26 mouse cellular contexts compared by ENCODE assay signal in the genomic region with DNA sequence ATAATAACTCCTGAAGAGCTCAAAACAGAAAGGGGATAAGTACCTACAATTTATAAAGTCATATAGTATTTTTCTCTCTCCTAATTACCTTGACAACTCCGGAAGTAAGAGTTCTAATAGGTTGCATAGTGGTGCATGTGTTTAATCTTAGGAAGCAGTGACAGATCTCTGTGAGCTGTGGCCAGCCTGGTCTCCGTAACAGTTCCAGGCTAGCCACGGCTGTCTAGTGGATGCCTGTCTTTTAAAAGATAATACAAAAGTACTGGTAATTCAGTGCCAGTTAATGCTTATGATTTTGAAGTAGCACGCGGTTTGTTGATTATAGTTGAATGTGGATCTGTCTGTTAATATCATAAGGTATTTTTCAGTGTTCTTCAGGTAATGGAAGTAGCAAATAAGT.
DNase-seq lines count a peak whose midpoint lies in the region; ATAC-seq and TF ChIP-seq lines count a peak whose summit lies in the region.
"Had no signal": no experiment of that assay in that cellular context is flagged by ENCODE, and none has a peak within 500 bp of the region (broad histone marks: within the 10 kb centered on the region; RNA-seq: fewer than 3 reads in every experiment).

No protein-coding gene starts in this region.

- ATAC-seq in liver, embryonic 11.5 days (replicated peaks; ENCODE audit: low FRiP score) = peak; percentile 61; the same call in 1 of the 2 replicates
- ATAC-seq in liver, postnatal 0 days = no peak
- no peak for ATAC-seq in liver, embryonic 14.5 days (ENCODE audit: insufficient read depth)
- ATAC-seq: CD4-positive, CD25-positive, alpha-beta regulatory T cell, adult 4 months; forebrain, embryonic 15.5 days; forebrain, postnatal 0 days had no signal

- WGBS in liver, embryonic 11.5 days = 79% methylated on average over 5 of the region's 5 CpGs
- 81% methylated on average over 5 of the region's 5 CpGs for WGBS in liver, postnatal 0 days (ENCODE audit: insufficient replicate concordance)
- WGBS in liver, embryonic 14.5 days (ENCODE audit: insufficient replicate concordance) = 52% methylated on average over 5 of the region's 5 CpGs

- H3K36me3 ChIP-seq in liver, embryonic 11.5 days (ENCODE audit: control insufficient read depth, insufficient read depth, low read length) = peaks cover 11% of the 10 kb centered on the region; the same call in 1 of the 2 replicates
- peaks cover 33% of the 10 kb centered on the region for H3K36me3 ChIP-seq in liver, postnatal 0 days (replicated peaks; ENCODE audit: insufficient read depth, low read length)
- peaks cover 8 to 31% of the 10 kb centered on the region in 2 experiments for H3K36me3 ChIP-seq in MEL (ENCODE audit: control insufficient read depth in 1 of 2, insufficient read depth in 2 of 2, low read length in 2 of 2)
- H3K36me3 ChIP-seq in liver, embryonic 14.5 days (replicated peaks; ENCODE audit: control insufficient read depth, insufficient read depth, low read depth) = peaks cover 5% of the 10 kb centered on the region

- DNase-seq in liver, embryonic 11.5 days (ENCODE audit: low spot score) = no peak
- DNase-seq in liver, postnatal 0 days = no peak
- peak; percentile 48 for DNase-seq in MEL (ENCODE audit: low read depth, low spot score)
- peak in 2 of 3 experiments; percentile 24 to 36 for DNase-seq in liver, embryonic 14.5 days (ENCODE audit: low read depth in 3 of 3, low spot score in 3 of 3)
- no peak for DNase-seq in cerebellum, postnatal 25 days
- no peak for DNase-seq in cerebellum, adult 18-20 months
- DNase-seq: adrenal gland, adult 2 months; adrenal gland, postnatal 10 days; adrenal gland, postnatal 25 days; B cell, adult 2 months; cerebellum, adult 11 months; cerebellum, adult 2 months; cerebellum, adult 9-10 months; cerebellum, postnatal 10 days; cerebellum, postnatal 36 days; embryo, embryonic 11 days; forebrain, postnatal 0 days had no signal

- no peak for TF ChIP-seq CTCF in liver, postnatal 0 days (IDR thresholded peaks at IDR 0.05; ENCODE audit: low read depth)
- TF ChIP-seq CTCF in MEL (IDR thresholded peaks at IDR 0.05 in 2 of 3, conservative IDR thresholded peaks at IDR 0.05 in 1 of 3; ENCODE audit: control insufficient read depth in 1 of 3, insufficient read depth in 1 of 3, low read depth in 2 of 3, low read length in 3 of 3, poor library complexity in 1 of 3, severe bottlenecking in 1 of 3) = no peak
- no peak for TF ChIP-seq CTCF in liver, embryonic 14.5 days (IDR thresholded peaks at IDR 0.05; ENCODE audit: low read depth)

- H3K9ac ChIP-seq in liver, embryonic 11.5 days (ENCODE audit: low read depth, low read length) = no peak overlapping the region
- H3K9ac ChIP-seq in liver, postnatal 0 days (replicated peaks) = no peak overlapping the region
- H3K9ac ChIP-seq in MEL (ENCODE audit: control insufficient read depth, low read depth, low read length, poor library complexity, severe bottlenecking) = no peak overlapping the region
- no peak overlapping the region for H3K9ac ChIP-seq in liver, embryonic 14.5 days (replicated peaks)
- H3K9ac ChIP-seq: embryonic facial prominence, embryonic 13.5 days; embryonic facial prominence, embryonic 15.5 days; forebrain, embryonic 12.5 days; forebrain, embryonic 15.5 days; forebrain, postnatal 0 days had no signal

- no peaks in the 10 kb centered on the region; the same call in 1 of the 2 replicates for H3K79me2 ChIP-seq in MEL (ENCODE audit: control insufficient read depth, insufficient read depth, low read length, poor library complexity)

- TF ChIP-seq RAD21 in MEL (IDR thresholded peaks at IDR 0.05; ENCODE audit: low read depth, low read length) = no peak

- no peak overlapping the region for H3K4me3 ChIP-seq in liver, embryonic 11.5 days (ENCODE audit: low read depth, low read length)
- no peak overlapping the region for H3K4me3 ChIP-seq in liver, postnatal 0 days (ENCODE audit: low read depth, low read length)
- no peak overlapping the region for H3K4me3 ChIP-seq in MEL (ENCODE audit: control insufficient read depth in 1 of 2, insufficient read depth in 1 of 2, low read depth in 2 of 2, low read length in 2 of 2)
- no peak overlapping the region for H3K4me3 ChIP-seq in liver, embryonic 14.5 days (ENCODE audit: insufficient read depth in 1 of 2, low read depth in 2 of 2, low read length in 2 of 2)
- H3K4me3 ChIP-seq: embryonic facial prominence, embryonic 13.5 days; embryonic facial prominence, embryonic 15.5 days; erythroblast, embryonic 14.5 days; forebrain, embryonic 10.5 days; forebrain, embryonic 12.5 days; forebrain, embryonic 15.5 days had no signal

- no peak overlapping the region for H3K4me2 ChIP-seq in liver, embryonic 11.5 days
- H3K4me2 ChIP-seq in liver, postnatal 0 days (ENCODE audit: low read depth, low read length) = no peak overlapping the region
- no peak overlapping the region for H3K4me2 ChIP-seq in liver, embryonic 14.5 days (ENCODE audit: low read depth)
- H3K4me2 ChIP-seq: embryonic facial prominence, embryonic 13.5 days; embryonic facial prominence, embryonic 15.5 days; forebrain, embryonic 12.5 days; forebrain, embryonic 15.5 days had no signal

- H3K27me3 ChIP-seq in liver, embryonic 11.5 days (replicated peaks; ENCODE audit: control insufficient read depth, insufficient read depth, low read length) = no peaks in the 10 kb centered on the region
- no peaks in the 10 kb centered on the region for H3K27me3 ChIP-seq in liver, postnatal 0 days (ENCODE audit: insufficient read depth, low read length)
- H3K27me3 ChIP-seq in MEL (ENCODE audit: control insufficient read depth in 1 of 2, insufficient read depth in 2 of 2, low read length in 2 of 2) = no peaks in the 10 kb centered on the region
- no peaks in the 10 kb centered on the region for H3K27me3 ChIP-seq in liver, embryonic 14.5 days (ENCODE audit: control insufficient read depth, insufficient read depth, low read length)
- H3K27me3 ChIP-seq: CH12.LX; embryonic facial prominence, embryonic 13.5 days; embryonic facial prominence, embryonic 15.5 days; forebrain, embryonic 12.5 days; forebrain, embryonic 15.5 days had no signal

- TF ChIP-seq POLR2A in MEL (IDR thresholded peaks at IDR 0.05; ENCODE audit: control insufficient read depth in 1 of 2, insufficient read depth in 1 of 2, low read depth in 1 of 2, low read length in 2 of 2, poor library complexity in 1 of 2) = no peak

- H3K27ac ChIP-seq in liver, embryonic 11.5 days (ENCODE audit: low read depth, low read length) = no peak overlapping the region
- no peak overlapping the region for H3K27ac ChIP-seq in liver, postnatal 0 days (ENCODE audit: low read depth)
- H3K27ac ChIP-seq in MEL (ENCODE audit: control insufficient read depth, low read depth, low read length) = 0 out of 2 replicates have a peak overlapping the region, but pooled peaks have one; percentile 19
- H3K27ac ChIP-seq in liver, embryonic 14.5 days = no peak overlapping the region
- H3K27ac ChIP-seq: embryonic facial prominence, embryonic 13.5 days; embryonic facial prominence, embryonic 15.5 days; forebrain, embryonic 10.5 days; forebrain, embryonic 12.5 days; forebrain, embryonic 15.5 days had no signal

- no peak for TF ChIP-seq EP300 in liver, postnatal 0 days (IDR thresholded peaks at IDR 0.05; ENCODE audit: low read depth)
- peak; percentile 33 to 49; a peak in 3 of 4 replicates for TF ChIP-seq EP300 in MEL (IDR thresholded peaks at IDR 0.05; ENCODE audit: low read depth in 1 of 2, low read length in 2 of 2)
- TF ChIP-seq EP300 in liver, embryonic 14.5 days (IDR thresholded peaks at IDR 0.05; ENCODE audit: low read depth) = no peak

- H3K9me3 ChIP-seq in liver, embryonic 11.5 days (ENCODE audit: control insufficient read depth, low read length) = no peaks in the 10 kb centered on the region
- H3K9me3 ChIP-seq in liver, postnatal 0 days (ENCODE audit: low read length) = no peaks in the 10 kb centered on the region
- H3K9me3 ChIP-seq in MEL (replicated peaks; ENCODE audit: insufficient read depth, low read length) = no peaks in the 10 kb centered on the region
- H3K9me3 ChIP-seq in liver, embryonic 14.5 days (ENCODE audit: control insufficient read depth, low read length) = no peaks in the 10 kb centered on the region
- H3K9me3 ChIP-seq: embryonic facial prominence, embryonic 13.5 days; embryonic facial prominence, embryonic 15.5 days; forebrain, embryonic 10.5 days; forebrain, embryonic 12.5 days; forebrain, embryonic 15.5 days; G1E had no signal

- H3K4me1 ChIP-seq in liver, embryonic 11.5 days (replicated peaks; ENCODE audit: control insufficient read depth, insufficient read depth, low read length) = no peaks in the 10 kb centered on the region
- H3K4me1 ChIP-seq in liver, postnatal 0 days (ENCODE audit: insufficient read depth) = no peaks in the 10 kb centered on the region
- H3K4me1 ChIP-seq in MEL (ENCODE audit: control insufficient read depth in 1 of 2, insufficient read depth in 2 of 2, low read length in 2 of 2) = peaks cover 7 to 24% of the 10 kb centered on the region in 2 experiments
- peaks cover 0 to 4% of the 10 kb centered on the region in 2 experiments; a peak in 2 of 4 replicates for H3K4me1 ChIP-seq in liver, embryonic 14.5 days (replicated peaks; ENCODE audit: control insufficient read depth in 2 of 2, insufficient read depth in 2 of 2, low read length in 1 of 2)
- H3K4me1 ChIP-seq: embryonic facial prominence, embryonic 13.5 days; embryonic facial prominence, embryonic 15.5 days; forebrain, embryonic 10.5 days; forebrain, embryonic 12.5 days; forebrain, embryonic 15.5 days had no signal

TF ChIP-seq in MEL, 35 proteins besides CTCF, POLR2A, EP300 and RAD21:
- TF ChIP-seq NELFE (IDR thresholded peaks at IDR 0.05; ENCODE audit: low read depth, low read length) (no peak), TAL1 (IDR thresholded peaks at IDR 0.05; ENCODE audit: low read length) (0 out of 2 replicates have a peak, but pooled peaks have one; percentile 15)

Comparison
In these comparisons a context has a peak if more than half of its experiments do, and no peak if none do; other contexts are left out.
1. DNase-seq: peak in MEL (single experiment) and liver, embryonic 14.5 days (2 of 3); none in liver, embryonic 11.5 days (single experiment), liver, postnatal 0 days (single experiment), cerebellum, postnatal 25 days (0 of 2) and cerebellum, adult 18-20 months (0 of 2).